Mouse (Mus musculus) T-helper 1 cell (primary cell): Measurements from ENCODE around the gene Haus2.
"Not testable (repeated sequence)": the region's sequence is repeated elsewhere in the genome, so short reads cannot be mapped to it uniquely, and the experiment has no call there.

Source experiments
- in situ Hi-C: fragments of 300-600 bp; cut with MboI, MseI; formaldehyde crosslinking; loops from one replicate; pipeline ENCODE4 v1.15.1; 2025; ENCODE audit warnings: high pct_unique_total_duplicates

Gene Haus2

GRCm38 (mm10) chr2:120608830-120609723 is at the start of gene Haus2, which contains the start of gene Lrrc57:
Gene Haus2 (plus strand): TSS chr2:120609383.
Gene Lrrc57 (minus strand): TSS chr2:120609520.
- in situ Hi-C loops = no loop called here

- in situ Hi-C loops = no loop called here
Observed at GRCm38 (mm10) chr2:120561524-120561923, 47.7 kb upstream of the Haus2 start.

- in situ Hi-C loops = no loop called here
Observed at GRCm38 (mm10) chr2:120562859-120563234, 46.3 kb upstream of the Haus2 start.

GRCm38 (mm10) chr2:120563235-120563990 is 45.8 kb upstream of the Haus2 start, which contains the start of gene Zfp106:
Gene Zfp106 (minus strand): TSS chr2:120563843.
- in situ Hi-C loops = no loop called here

GRCm38 (mm10) chr2:120564548-120565188 is 44.5 kb upstream of the Haus2 start:
- in situ Hi-C loops = not testable (repeated sequence)

GRCm38 (mm10) chr2:120565363-120565762 is 43.8 kb upstream of the Haus2 start:
- in situ Hi-C loops = no loop called here

GRCm38 (mm10) chr2:120566886-120567797 is 42.0 kb upstream of the Haus2 start, which contains the start of gene Snap23:
Gene Snap23 (plus strand): TSS chr2:120567671.
- in situ Hi-C loops = no loop called here

GRCm38 (mm10) chr2:120567798-120568320 is 41.3 kb upstream of the Haus2 start:
- in situ Hi-C loops = no loop called here

- in situ Hi-C loops = no loop called here
Observed at GRCm38 (mm10) chr2:120571081-120571480, 38.1 kb upstream of the Haus2 start.

- in situ Hi-C loops = not testable (repeated sequence)
Observed at GRCm38 (mm10) chr2:120572161-120572560, 37.0 kb upstream of the Haus2 start.

GRCm38 (mm10) chr2:120575121-120575520 is 34.1 kb upstream of the Haus2 start:
- in situ Hi-C loops = no loop called here

GRCm38 (mm10) chr2:120575978-120576377 is 33.2 kb upstream of the Haus2 start:
- in situ Hi-C loops = no loop called here

- in situ Hi-C loops = no loop called here
Observed at GRCm38 (mm10) chr2:120577799-120578198, 31.4 kb upstream of the Haus2 start.

GRCm38 (mm10) chr2:120578286-120578685 is 30.9 kb upstream of the Haus2 start:
- in situ Hi-C loops = no loop called here

GRCm38 (mm10) chr2:120589759-120590158 is 19.4 kb upstream of the Haus2 start:
- in situ Hi-C loops = no loop called here

GRCm38 (mm10) chr2:120592227-120592626 is 17.0 kb upstream of the Haus2 start:
- in situ Hi-C loops = no loop called here

GRCm38 (mm10) chr2:120597734-120598133 is 11.4 kb upstream of the Haus2 start:
- in situ Hi-C loops = no loop called here

GRCm38 (mm10) chr2:120599506-120599905 is 9.7 kb upstream of the Haus2 start:
- in situ Hi-C loops = no loop called here

GRCm38 (mm10) chr2:120606021-120606690 is 3.0 kb upstream of the Haus2 start:
- in situ Hi-C loops = no loop called here
